Mouse (Mus musculus) thymus, postnatal 10 days (tissue): ENCODE measurements around the gene Ssu72.

ENCODE experiments used
- DNase-seq, 2 experiments: peaks; one replicate each; pipeline ENCODE4 v3.0.0; 2021; ENCODE audit warnings: low spot score in 2 of 2

Gene Ssu72

GRCm38 (mm10) chr4:155780895-155781294 is 76.3 kb downstream of the Ssu72 start:
- DNase-seq = no peak
